Mouse (Mus musculus): Measurements from ENCODE around the gene Gm49321. TPM values are rescaled to one million over a fixed set of nuclear protein-coding genes. Genes with fewer than 3 reads are reported as not detected.
A peak's percentile ranks its signal among the peaks of the same experiment; 100 is the strongest.

The Gm49321 gene
- polyA plus RNA-seq, 1 experiment, result not detected

DNA sequence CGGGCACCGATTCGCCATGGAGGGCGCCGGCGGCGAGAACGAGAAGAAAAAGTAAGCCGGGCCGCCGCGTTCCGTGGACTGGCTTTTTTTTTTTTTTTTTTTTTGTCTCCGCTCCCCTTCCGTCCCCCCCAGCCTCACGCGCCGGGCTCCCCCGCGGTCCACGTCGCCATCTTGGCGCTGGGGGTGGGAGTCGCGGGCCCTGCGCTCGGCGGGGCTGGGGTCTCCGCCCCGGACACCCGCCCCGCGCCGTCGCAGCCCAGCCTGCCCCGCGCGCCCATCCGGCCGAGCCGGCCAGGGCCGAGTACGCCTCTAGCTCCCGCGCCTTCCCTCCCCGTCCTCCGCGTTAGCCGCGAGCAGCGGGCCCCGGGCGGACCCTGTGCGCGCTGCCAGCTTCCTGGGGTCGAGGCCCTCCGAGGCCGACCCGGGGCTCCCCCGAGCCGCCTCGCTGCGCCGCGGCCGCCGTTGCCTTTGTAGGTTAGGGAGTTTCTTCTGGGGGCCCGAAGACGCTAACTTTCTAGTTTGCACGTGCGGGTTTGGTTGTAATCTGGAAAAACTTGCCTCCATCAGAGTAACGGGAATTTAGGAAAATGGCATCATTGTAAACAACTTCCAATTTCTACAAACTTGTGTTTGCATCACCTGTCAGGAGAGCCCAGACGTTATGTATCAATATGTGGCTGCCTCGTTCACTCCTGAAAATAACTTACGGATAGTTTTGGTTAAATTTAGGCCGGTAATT is 29.0 kb upstream of the Gm49321 start:
- peak overlapping the region; percentile 86 for H3K27ac ChIP-seq (replicated peaks; ENCODE audit: low read depth, low read length)

GRCm38 (mm10) chr12:73909013-73909575 is 28.4 kb upstream of the Gm49321 start:
- Histone ChIP-seq H3K27ac (replicated peaks; ENCODE audit: low read depth, low read length) (peak overlapping the region; percentile 86; the same call in 1 of the 2 replicates), H3K4me3 (ENCODE audit: insufficient read depth, low read depth, low read length) (peak overlapping the region; percentile 89), H3K4me1 (ENCODE audit: control insufficient read depth, insufficient read depth, insufficient read length, low read length) (no peaks in the 10 kb centered on the region)

More for the DNA sequence above, 29.0 kb upstream of the Gm49321 start:
- Histone ChIP-seq H3K4me3 (ENCODE audit: insufficient read depth, low read depth, low read length) (peak overlapping the region; percentile 89), H3K4me1 (ENCODE audit: control insufficient read depth, insufficient read depth, insufficient read length, low read length) (no peaks in the 10 kb centered on the region)

DNA sequence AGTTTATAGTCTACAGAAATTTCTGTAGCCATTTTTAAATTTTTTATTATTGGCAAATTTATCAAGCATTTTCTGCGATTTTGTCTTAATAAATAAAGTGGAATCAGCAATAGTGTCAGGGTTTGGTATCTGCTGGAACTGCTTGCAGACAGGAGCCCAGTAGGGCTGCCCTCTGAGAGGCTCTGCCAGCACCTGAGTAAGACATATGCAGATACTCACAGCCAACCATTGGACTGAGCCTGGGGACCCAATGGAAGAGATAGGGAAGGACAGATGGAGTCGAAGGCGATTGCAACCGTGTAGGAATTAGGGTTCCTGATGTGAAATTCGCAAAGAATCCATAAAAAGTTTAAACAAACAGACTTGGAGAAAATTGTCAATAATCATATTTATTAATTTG is 19.0 kb upstream of the Gm49321 start:
- H3K4me3 ChIP-seq (ENCODE audit: insufficient read depth, low read depth, low read length), result no peak overlapping the region
- no peak overlapping the region for H3K27ac ChIP-seq (replicated peaks; ENCODE audit: low read depth, low read length)
- H3K4me1 ChIP-seq (ENCODE audit: control insufficient read depth, insufficient read depth, insufficient read length, low read length), result peaks cover 2% of the 10 kb centered on the region

GRCm38 (mm10) chr12:73930266-73930665 is 7.2 kb upstream of the Gm49321 start:
- H3K27ac ChIP-seq (replicated peaks; ENCODE audit: low read depth, low read length), result no peak overlapping the region
- H3K4me3 ChIP-seq (ENCODE audit: insufficient read depth, low read depth, low read length), result no peak overlapping the region
- H3K4me1 ChIP-seq (ENCODE audit: control insufficient read depth, insufficient read depth, insufficient read length, low read length), result no peaks in the 10 kb centered on the region

DNA sequence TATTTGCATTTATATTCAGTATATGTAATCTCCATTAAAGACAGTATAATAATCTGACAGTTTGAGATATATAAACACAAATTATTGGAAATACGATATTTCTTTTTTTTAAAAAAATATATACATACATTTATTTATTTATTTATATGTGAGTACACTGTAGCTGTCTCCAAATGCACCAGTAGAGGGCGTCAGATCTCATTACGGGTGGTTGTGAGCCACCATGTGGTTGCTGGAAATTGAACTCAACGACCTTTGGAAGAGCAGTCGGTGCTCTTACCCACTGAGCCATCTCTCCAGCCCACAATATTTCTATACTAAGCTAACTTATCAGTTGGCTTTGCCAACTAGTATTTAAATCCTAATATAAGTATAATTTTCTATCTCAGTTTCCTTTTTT is 6.2 kb upstream of the Gm49321 start:
- Histone ChIP-seq H3K4me1 (ENCODE audit: control insufficient read depth, insufficient read depth, insufficient read length, low read length) (no peaks in the 10 kb centered on the region), H3K27ac (replicated peaks; ENCODE audit: low read depth, low read length) (no peak overlapping the region), H3K4me3 (ENCODE audit: insufficient read depth, low read depth, low read length) (no peak overlapping the region)

DNA sequence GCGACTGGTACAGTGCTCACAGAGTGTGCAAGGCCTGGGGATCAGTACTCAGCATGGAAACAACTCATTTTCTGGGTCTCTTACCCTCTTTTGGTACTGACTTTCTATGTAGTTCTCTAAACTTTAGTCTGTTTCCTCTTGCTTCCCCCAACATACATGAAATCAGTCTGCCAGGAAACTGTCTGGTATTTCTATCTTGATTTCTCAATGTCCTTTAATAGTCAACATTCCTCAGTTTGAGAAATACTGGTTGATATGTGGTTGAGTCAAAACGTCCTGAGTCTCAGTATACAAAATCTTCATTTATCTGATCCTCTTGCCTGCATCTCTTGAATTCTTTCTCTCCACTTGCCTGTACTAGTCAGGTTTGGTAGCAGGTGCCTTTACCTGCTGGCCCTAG is 2.9 kb upstream of the Gm49321 start:
- Histone ChIP-seq H3K27ac (replicated peaks; ENCODE audit: low read depth, low read length) (no peak overlapping the region), H3K4me3 (ENCODE audit: insufficient read depth, low read depth, low read length) (no peak overlapping the region), H3K4me1 (ENCODE audit: control insufficient read depth, insufficient read depth, insufficient read length, low read length) (no peaks in the 10 kb centered on the region)

- H3K27ac ChIP-seq (replicated peaks; ENCODE audit: low read depth, low read length), result no peak overlapping the region
- no peak overlapping the region for H3K4me3 ChIP-seq (ENCODE audit: insufficient read depth, low read depth, low read length)
- no peaks in the 10 kb centered on the region for H3K4me1 ChIP-seq (ENCODE audit: control insufficient read depth, insufficient read depth, insufficient read length, low read length)
Measured at GRCm38 (mm10) chr12:73939542-73939941, 2.1 kb downstream of the Gm49321 start.

DNA sequence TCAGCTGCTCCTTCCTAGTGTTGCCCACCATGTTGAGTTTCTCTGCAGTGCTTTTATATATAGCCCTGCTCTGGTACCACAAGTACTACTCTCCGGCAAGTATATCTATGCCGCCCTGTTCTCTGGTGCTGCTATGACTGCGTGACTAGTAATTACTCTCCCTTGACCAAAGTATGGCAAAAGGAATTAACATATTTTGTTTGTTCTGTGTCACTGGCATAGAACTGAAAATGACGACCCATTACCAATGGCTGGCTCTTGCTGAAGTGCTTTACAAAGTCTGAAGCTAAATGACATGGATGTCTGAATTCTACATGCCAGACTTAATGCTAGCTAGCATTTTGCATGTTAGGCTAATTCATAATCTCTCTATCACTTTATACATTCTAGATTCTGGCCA is 11.0 kb downstream of the Gm49321 start:
- H3K4me1 ChIP-seq (ENCODE audit: control insufficient read depth, insufficient read depth, insufficient read length, low read length), result peaks cover 8% of the 10 kb centered on the region; the same call in 1 of the 2 replicates
- no peak overlapping the region for H3K4me3 ChIP-seq (ENCODE audit: insufficient read depth, low read depth, low read length)
- no peak overlapping the region for H3K27ac ChIP-seq (replicated peaks; ENCODE audit: low read depth, low read length)

DNA sequence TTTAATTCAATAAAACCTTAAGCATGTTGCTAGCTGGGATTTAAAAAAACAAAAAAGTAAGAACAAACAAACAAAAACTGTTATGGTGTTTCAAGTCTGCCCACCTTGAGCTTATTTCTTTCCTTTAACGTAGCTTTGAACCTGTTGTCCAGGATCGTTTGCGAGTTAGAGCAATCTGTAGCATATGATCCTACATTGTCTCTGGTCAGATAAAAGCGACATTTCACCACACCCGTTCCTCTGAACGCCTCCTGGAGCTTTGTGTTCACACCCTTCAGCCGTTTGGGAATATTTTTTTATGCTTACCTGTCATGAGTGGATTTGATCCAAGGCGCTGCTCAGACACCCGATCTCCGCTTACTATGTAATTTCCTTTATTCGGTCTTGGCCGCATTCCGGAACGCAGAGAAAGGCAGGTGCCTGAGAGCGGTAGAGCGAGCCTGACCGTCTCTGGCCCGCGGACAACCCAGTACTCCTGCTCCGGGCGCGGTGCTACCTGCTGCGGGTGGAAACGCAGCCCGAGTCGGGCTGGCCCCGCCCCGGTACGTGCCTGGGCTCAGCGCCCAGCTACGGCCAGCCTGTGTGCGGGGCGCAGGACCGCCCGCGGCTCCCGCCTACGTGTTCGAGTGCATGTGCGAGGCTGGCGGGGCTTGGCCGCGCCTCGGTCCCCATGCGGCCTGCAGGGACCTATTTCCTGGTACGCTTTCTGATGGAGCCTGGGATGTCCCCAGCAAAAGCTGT is 12.0 kb downstream of the Gm49321 start:
- Histone ChIP-seq H3K27ac (replicated peaks; ENCODE audit: low read depth, low read length) (no peak overlapping the region), H3K4me1 (ENCODE audit: control insufficient read depth, insufficient read depth, insufficient read length, low read length) (peaks cover 8% of the 10 kb centered on the region; the same call in 1 of the 2 replicates), H3K4me3 (ENCODE audit: insufficient read depth, low read depth, low read length) (peak overlapping the region; percentile 42)

DNA sequence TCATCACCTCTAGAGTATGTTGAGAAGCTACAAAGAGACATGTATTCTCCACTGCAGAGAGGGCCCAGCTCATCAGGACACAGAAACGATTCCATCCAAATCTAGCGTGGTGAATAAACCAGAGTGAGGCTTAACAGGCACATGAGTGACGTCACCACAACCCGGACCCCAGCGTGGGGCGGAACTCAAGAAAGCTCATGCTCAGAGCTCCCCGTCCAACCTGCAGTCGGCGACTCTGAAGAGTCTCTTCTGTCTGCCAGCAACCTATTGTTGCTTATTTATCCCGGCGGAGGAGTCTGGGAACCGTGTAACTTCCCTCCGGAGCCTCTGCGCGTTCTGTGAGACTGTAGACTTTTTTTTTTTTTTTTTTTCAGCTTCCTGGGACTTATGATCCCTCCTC is 15.4 kb downstream of the Gm49321 start:
- Histone ChIP-seq H3K27ac (replicated peaks; ENCODE audit: low read depth, low read length) (no peak overlapping the region), H3K4me1 (ENCODE audit: control insufficient read depth, insufficient read depth, insufficient read length, low read length) (peaks cover 8% of the 10 kb centered on the region; the same call in 1 of the 2 replicates), H3K4me3 (ENCODE audit: insufficient read depth, low read depth, low read length) (peak overlapping the region; percentile 50)

DNA sequence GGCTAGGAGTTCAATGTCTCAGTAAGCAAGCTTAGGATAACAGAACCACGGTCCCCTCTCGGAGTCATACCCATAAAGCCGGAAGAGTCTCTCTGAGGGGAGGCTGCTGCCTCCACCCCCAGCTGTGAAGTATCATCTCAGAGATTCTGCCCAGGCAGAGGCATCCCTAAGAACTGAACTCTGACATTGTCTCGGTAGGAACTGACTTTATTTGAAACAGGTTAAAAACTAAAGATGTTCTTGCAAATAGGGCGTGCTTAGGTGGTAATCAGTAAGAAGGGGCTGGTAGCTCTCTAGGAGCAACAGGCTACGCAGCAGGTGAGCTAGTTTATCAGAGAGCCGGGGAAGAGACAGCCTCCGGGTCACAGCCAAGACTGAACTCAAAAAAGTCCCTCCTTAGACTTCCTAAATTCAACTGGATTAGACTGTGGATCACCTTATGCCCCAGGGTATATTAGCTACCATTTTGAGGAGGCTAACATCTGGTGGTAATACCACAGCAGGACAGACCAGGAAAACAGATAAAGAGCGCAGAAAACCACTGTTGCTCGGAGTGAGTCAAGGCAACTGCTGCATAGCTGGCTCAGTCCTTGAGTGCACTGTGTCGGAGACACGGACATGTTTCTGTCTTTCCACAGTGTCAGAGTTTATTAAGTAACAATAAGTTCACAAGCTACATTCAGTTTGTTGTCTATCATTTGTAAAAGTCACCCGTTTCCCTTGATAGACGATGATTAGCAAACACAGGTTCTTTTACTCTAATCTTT is 16.1 kb downstream of the Gm49321 start:
- Histone ChIP-seq H3K4me3 (ENCODE audit: insufficient read depth, low read depth, low read length) (peak overlapping the region; percentile 50; the same call in 1 of the 2 replicates), H3K4me1 (ENCODE audit: control insufficient read depth, insufficient read depth, insufficient read length, low read length) (peaks cover 8% of the 10 kb centered on the region; the same call in 1 of the 2 replicates), H3K27ac (replicated peaks; ENCODE audit: low read depth, low read length) (no peak overlapping the region)

- peaks cover 3% of the 10 kb centered on the region; the same call in 1 of the 2 replicates for H3K4me1 ChIP-seq (ENCODE audit: control insufficient read depth, insufficient read depth, insufficient read length, low read length)
- no peak overlapping the region for H3K4me3 ChIP-seq (ENCODE audit: insufficient read depth, low read depth, low read length)
- no peak overlapping the region for H3K27ac ChIP-seq (replicated peaks; ENCODE audit: low read depth, low read length)
Measured at GRCm38 (mm10) chr12:73954785-73955184, 17.3 kb downstream of the Gm49321 start.

- H3K27ac ChIP-seq (replicated peaks; ENCODE audit: low read depth, low read length), result no peak overlapping the region
- H3K4me3 ChIP-seq (ENCODE audit: insufficient read depth, low read depth, low read length), result no peak overlapping the region
- H3K4me1 ChIP-seq (ENCODE audit: control insufficient read depth, insufficient read depth, insufficient read length, low read length), result peaks cover 2% of the 10 kb centered on the region; the same call in 1 of the 2 replicates
Measured at GRCm38 (mm10) chr12:73957676-73958075, 20.2 kb downstream of the Gm49321 start.

- no peaks in the 10 kb centered on the region for H3K4me1 ChIP-seq (ENCODE audit: control insufficient read depth, insufficient read depth, insufficient read length, low read length)
Measured at GRCm38 (mm10) chr12:73958830-73959229, 21.4 kb downstream of the Gm49321 start.

More at GRCm38 (mm10) chr12:73958830-73959229, 21.4 kb downstream of the Gm49321 start:
- Histone ChIP-seq H3K4me3 (ENCODE audit: insufficient read depth, low read depth, low read length) (no peak overlapping the region), H3K27ac (replicated peaks; ENCODE audit: low read depth, low read length) (no peak overlapping the region)

Measured in brown adipose tissue, adult 24 weeks (tissue).